Mouse (Mus musculus) right cerebral cortex, postnatal 4 days (tissue): ENCODE results near the gene Eif4g2.

Experiments
- DNase-seq: peaks from one replicate; pipeline ENCODE4 v3.0.0-alpha.2; 2022

Eif4g2 gene

GRCm38 (mm10) chr7:111082822-111083732 is at the start of gene Eif4g2:
Gene Eif4g2 (minus strand): TSS chr7:111083030.
- DNase-seq = peak; percentile 96

- DNase-seq = no peak
Observed at GRCm38 (mm10) chr7:111132596-111132995, 49.8 kb upstream of the Eif4g2 start.

GRCm38 (mm10) chr7:111126636-111127395 is 44.0 kb upstream of the Eif4g2 start:
- DNase-seq = no peak

GRCm38 (mm10) chr7:111123761-111124546 is 41.1 kb upstream of the Eif4g2 start:
- DNase-seq = no peak

- DNase-seq = peak; percentile 92
Observed at GRCm38 (mm10) chr7:111122531-111123130, 39.8 kb upstream of the Eif4g2 start.

- no peak for DNase-seq
Observed at GRCm38 (mm10) chr7:111122084-111122530, 39.3 kb upstream of the Eif4g2 start.

GRCm38 (mm10) chr7:111121522-111121921 is 38.7 kb upstream of the Eif4g2 start:
- DNase-seq = no peak

- DNase-seq = no peak
Observed at GRCm38 (mm10) chr7:111109561-111109960, 26.7 kb upstream of the Eif4g2 start.

GRCm38 (mm10) chr7:111109161-111109560 is 26.3 kb upstream of the Eif4g2 start:
- no peak for DNase-seq

- no peak for DNase-seq
Observed at GRCm38 (mm10) chr7:111098196-111098595, 15.4 kb upstream of the Eif4g2 start.

GRCm38 (mm10) chr7:111095169-111095568 is 12.3 kb upstream of the Eif4g2 start:
- no peak for DNase-seq

- no peak for DNase-seq
Observed at GRCm38 (mm10) chr7:111085153-111085552, 2.3 kb upstream of the Eif4g2 start.

GRCm38 (mm10) chr7:111084443-111084842 is 1.6 kb upstream of the Eif4g2 start:
- DNase-seq = no peak

GRCm38 (mm10) chr7:111083733-111084120 is 897 bp upstream of the Eif4g2 start:
- DNase-seq = no peak

GRCm38 (mm10) chr7:111082043-111082821 is 598 bp downstream of the Eif4g2 start:
- peak; percentile 83 for DNase-seq

GRCm38 (mm10) chr7:111080876-111081275 is 2.0 kb downstream of the Eif4g2 start:
- no peak for DNase-seq

- DNase-seq = no peak
Observed at GRCm38 (mm10) chr7:111080026-111080425, 2.8 kb downstream of the Eif4g2 start.

- no peak for DNase-seq
Observed at GRCm38 (mm10) chr7:111078271-111078670, 4.6 kb downstream of the Eif4g2 start.

GRCm38 (mm10) chr7:111075288-111075687 is 7.5 kb downstream of the Eif4g2 start:
- no peak for DNase-seq

GRCm38 (mm10) chr7:111072410-111072809 is 10.4 kb downstream of the Eif4g2 start:
- no peak for DNase-seq

GRCm38 (mm10) chr7:111070167-111070496 is 12.7 kb downstream of the Eif4g2 start:
- DNase-seq = no peak
